Mouse (Mus musculus): ENCODE results near the gene 2610528J11Rik.

DNA sequence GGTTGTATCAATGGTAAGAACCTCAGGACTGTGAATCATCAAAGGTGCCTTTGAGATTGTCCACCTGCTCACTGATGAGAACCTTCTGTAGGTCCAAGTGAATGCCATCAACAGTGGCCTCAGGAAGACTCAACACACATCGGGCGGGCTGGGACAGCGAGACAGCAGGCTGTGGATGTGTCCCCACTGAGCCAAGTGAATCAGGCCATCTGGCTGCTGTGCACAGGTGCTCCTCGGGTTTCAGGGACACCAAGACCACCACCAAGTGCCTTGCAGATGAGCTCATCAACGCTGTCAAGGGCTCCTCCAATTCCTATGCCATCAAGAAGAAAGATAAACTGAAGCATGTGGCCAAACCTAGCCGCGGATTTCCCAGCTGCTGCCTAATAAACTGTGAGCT is 4.6 kb upstream of the 2610528J11Rik start:
- TF ChIP-seq CTCF (IDR thresholded peaks at IDR 0.05; ENCODE audit: borderline replicate concordance, insufficient read depth, low read depth, low read length): no peak
- TF ChIP-seq POLR2A (IDR thresholded peaks at IDR 0.05; ENCODE audit: borderline replicate concordance, insufficient read depth, low read length): no peak

Data from cerebellum, adult 2 months (tissue).